Mouse (Mus musculus): ENCODE results near the gene Fndc8. TPM values are rescaled to one million over a fixed set of nuclear protein-coding genes. Genes with fewer than 3 reads are reported as not detected.
"Not testable (repeated sequence)": the region's sequence is repeated elsewhere in the genome, so short reads cannot be mapped to it uniquely, and the experiment has no call there.

Fndc8 gene
- total RNA-seq, 2 experiments from 2014 or later = not detected

- peak in 1 of 2 experiments; percentile 36 for DNase-seq (ENCODE audit: low spot score in 2 of 2)
Measured at GRCm38 (mm10) chr11:82910679-82911389, 18.9 kb downstream of the Fndc8 start.

- DNase-seq (ENCODE audit: low spot score in 2 of 2) = peak; percentile 57 to 66
Measured at GRCm38 (mm10) chr11:82914711-82915352, 22.9 kb downstream of the Fndc8 start.

- DNase-seq (ENCODE audit: low spot score in 2 of 2) = no peak
Measured at GRCm38 (mm10) chr11:82920768-82921167, 28.8 kb downstream of the Fndc8 start.

GRCm38 (mm10) chr11:82921691-82922090, 29.8 kb downstream of the Fndc8 start:
- no peak for DNase-seq (ENCODE audit: low spot score in 2 of 2)

GRCm38 (mm10) chr11:82923910-82924309, 32.0 kb downstream of the Fndc8 start:
- not testable (repeated sequence) for DNase-seq (ENCODE audit: low spot score in 2 of 2)

GRCm38 (mm10) chr11:82928897-82929632, 37.1 kb downstream of the Fndc8 start:
- DNase-seq (ENCODE audit: low spot score in 2 of 2) = no peak

- no peak for DNase-seq (ENCODE audit: low spot score in 2 of 2)
Measured at GRCm38 (mm10) chr11:82929633-82929950, 37.7 kb downstream of the Fndc8 start.

DNA sequence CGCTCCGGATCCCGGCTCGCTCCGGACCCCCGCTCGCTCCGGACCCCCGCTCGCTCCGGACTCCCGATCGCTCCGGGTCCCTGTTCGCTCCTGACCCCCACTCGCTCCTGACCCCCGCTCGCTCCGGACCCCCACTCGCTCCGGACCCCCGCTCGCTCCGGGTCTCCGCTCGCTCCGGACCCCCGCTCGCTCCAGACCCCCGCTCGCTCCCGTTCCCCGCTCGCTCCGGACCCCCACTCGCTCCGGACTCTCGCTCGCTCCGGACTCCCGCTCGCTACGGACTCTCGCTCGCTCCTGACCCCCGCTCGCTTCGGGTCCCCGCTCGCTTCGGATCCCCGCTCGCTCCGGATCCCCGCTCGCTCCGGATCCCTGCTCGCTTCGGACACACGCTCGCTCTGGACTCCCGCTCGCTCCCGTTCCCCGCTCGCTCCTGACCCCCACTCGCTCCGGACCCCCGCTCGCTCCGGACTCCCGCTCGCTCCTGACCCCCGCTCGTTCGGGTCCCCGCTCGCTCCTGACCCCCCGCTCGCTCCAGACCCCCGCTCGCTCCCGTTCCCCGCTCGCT, 38.5 kb downstream of the Fndc8 start:
- not testable (repeated sequence) for DNase-seq (ENCODE audit: low spot score in 2 of 2)

DNA sequence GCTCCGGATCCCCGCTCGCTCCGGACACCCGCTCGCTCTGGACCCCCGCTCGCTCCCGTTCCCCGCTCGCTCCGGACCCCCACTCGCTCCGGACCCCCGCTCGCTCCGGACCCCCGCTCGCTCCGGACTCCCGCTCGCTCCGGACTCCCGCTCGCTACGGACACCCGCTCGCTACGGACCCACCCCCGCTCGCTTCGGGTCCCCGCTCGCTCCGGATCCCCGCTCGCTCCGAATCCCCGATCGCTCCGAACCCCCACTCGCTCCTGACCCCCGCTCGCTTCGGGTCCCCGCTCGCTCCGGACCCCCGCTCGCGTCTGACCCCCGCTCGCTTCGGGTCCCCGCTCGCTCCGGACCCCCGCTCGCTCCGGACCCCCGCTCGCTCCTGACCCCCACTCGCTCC, 39.2 kb downstream of the Fndc8 start:
- DNase-seq (ENCODE audit: low spot score in 2 of 2) = not testable (repeated sequence)

DNA sequence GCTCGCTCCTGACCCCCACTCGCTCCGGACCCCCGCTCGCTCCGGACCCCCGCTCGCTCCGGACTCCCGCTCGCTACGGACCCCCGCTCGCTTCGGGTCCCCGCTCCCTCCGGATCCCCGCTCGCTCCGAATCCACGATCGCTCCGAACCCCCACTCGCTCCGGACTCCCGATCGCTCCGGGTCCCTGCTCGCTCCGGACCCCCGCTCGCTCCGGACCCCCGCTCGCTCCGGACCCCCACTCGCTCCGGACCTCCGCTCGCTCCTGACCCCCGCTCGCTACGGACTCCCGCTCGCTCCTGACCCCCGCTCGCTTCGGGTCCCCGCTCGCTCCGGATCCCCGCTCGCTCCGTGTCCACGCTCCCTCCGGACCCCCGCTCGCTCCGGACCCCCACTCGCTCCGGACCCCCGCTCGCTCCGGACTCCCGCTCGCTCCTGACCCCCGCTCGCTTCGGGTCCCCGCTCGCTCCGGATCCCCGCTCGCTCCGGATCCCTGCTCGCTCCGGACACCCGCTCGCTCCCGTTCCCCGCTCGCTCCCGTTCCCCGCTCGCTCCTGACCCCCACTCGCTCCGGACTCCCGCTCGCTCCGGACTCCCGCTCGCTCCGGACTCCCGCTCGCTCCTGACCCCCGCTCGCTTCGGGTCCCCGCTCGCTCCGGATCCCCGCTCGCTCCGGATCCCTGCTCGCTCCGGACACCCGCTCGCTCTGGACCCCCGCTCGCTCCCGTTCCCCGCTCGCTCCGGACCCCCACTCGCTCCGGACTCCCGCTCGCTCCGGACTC, 39.9 kb downstream of the Fndc8 start:
- not testable (repeated sequence) for DNase-seq (ENCODE audit: low spot score in 2 of 2)

- no peak for DNase-seq (ENCODE audit: low spot score in 2 of 2)
Measured at GRCm38 (mm10) chr11:82933186-82933585, 41.3 kb downstream of the Fndc8 start.

DNA sequence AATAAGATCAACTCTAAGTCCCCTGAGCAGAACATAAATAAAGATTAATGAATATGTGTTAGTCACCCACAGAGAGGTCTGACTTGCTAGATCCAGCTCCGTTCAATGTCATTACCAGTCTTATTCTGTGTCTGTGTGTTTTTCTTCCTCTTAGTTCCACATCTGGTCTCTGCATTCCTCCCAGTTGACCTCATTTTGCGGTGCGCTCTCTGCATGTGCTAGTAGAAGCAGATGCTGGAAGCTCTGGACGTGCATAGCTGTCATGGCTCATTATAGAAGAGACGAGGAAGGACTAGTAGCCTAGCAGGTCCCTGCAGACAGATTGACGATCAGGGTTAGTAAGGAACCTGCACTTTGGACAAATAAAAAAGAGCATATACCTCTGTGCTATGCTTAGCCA, 51.4 kb downstream of the Fndc8 start:
- no peak for DNase-seq (ENCODE audit: low spot score in 2 of 2)

DNA sequence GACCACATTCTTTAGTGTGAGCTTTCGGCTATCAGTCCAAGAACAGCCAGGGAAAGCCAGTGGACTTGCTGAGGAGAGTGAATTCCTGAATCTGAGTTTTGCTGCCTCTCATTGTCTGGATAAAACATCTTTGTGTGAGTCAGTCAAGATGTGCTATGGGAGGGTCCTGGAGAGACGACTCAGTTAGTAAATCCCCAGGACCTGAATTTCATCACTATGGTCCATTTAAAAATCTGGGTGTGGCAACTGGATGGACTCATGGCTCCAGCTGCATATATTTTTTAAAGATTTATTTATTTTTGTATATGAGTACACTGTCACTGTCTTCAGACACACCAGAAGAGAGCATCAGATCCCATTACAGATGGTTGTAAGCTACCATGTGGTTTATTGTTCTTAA, 53.7 kb downstream of the Fndc8 start:
- DNase-seq (ENCODE audit: low spot score in 2 of 2) = no peak

DNA sequence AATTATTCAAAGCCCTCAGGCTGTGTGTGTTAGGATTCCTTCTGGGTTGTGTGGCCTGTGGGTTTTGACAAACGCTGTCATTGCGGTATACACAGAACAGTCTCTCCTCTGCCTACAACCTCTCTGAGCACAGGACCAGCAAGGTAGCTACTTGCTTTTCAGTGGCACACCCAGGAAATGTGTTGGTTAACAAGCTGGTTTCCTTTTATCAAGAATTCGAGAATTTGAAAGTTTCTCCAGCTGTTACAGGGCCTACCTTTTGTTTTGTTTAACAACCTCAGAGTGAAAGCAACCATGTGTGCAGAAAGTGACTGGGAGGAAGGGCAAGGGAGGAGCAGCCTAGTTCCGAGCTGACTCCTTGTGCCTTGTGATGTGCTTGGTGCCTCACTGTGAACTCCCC, 55.5 kb downstream of the Fndc8 start:
- no peak for DNase-seq (ENCODE audit: low spot score in 2 of 2)

GRCm38 (mm10) chr11:82949036-82949435, 57.1 kb downstream of the Fndc8 start:
- no peak for DNase-seq (ENCODE audit: low spot score in 2 of 2)

Other genes with a start within 250 kb of the Fndc8 start
- under 1 TPM; 0.20 to 0.29 TPM for gene Cct6b, start 127.8 kb upstream of the Fndc8 start, total RNA-seq (2021)
- 10 to 100 TPM; 15.7 to 18.4 TPM for gene Zfp830, start 127.8 kb upstream of the Fndc8 start, total RNA-seq (2021)
- 10 to 100 TPM; 18.9 to 20.7 TPM for gene Lig3, start 111.0 kb upstream of the Fndc8 start, total RNA-seq (2021)
- gene Rffl, start 20.9 kb upstream of the Fndc8 start, total RNA-seq (2021) = 1 to 10 TPM; 5.4 to 6.0 TPM
- gene Rad51d, start 1.5 kb upstream of the Fndc8 start, total RNA-seq (2021) = 10 to 100 TPM in 1 of 2 experiments, 1 to 10 TPM in 1; 9.6 to 10.4 TPM
- gene Nle1, start 16.3 kb downstream of the Fndc8 start, total RNA-seq (2021) = 10 to 100 TPM; 22.3 to 27.4 TPM
- gene Unc45b, start 18.4 kb downstream of the Fndc8 start, total RNA-seq (2021) = 100 to 1,000 TPM; 115 to 124 TPM
- 10 to 100 TPM; 18.3 to 24.7 TPM for gene Slfn5, start 59.2 kb downstream of the Fndc8 start, total RNA-seq (2021)
- gene Slfn9, start 99.7 kb downstream of the Fndc8 start, total RNA-seq (2021) = 1 to 10 TPM; 7.5 to 7.8 TPM
- under 1 TPM; 0.42 to 0.52 TPM for gene Slfn8, start 128.7 kb downstream of the Fndc8 start, total RNA-seq (2021)
- gene Slfn2, start 173.0 kb downstream of the Fndc8 start, total RNA-seq (2021) = 1 to 10 TPM; 2.7 to 3.0 TPM
- gene Slfn1, start 224.7 kb downstream of the Fndc8 start, total RNA-seq (2021) = under 1 TPM in 1 of 2 experiments, not detected in 1; 0.18 TPM